Mouse (Mus musculus) limb, embryonic 11.5 days (tissue): ENCODE measurements around the gene Tmem198. TPM values are rescaled to one million over a fixed set of nuclear protein-coding genes. Genes with fewer than 3 reads are reported as not detected.

Source experiments
- ATAC-seq: fragments of 200-750 bp; cut with Nextera tagmentation; 2 replicates; pipeline ENCODE4 v1.8.0; 2017; ENCODE audit warnings: low read depth; ENCODE audit not compliant: insufficient number of reproducible peaks, low FRiP score, low TSS enrichment
- DNase-seq: peaks from one replicate; pipeline ENCODE4 v3.0.0-alpha.2; 2015; ENCODE audit warnings: low spot score
- H3K27ac ChIP-seq: fragments of 300-500 bp; sonication (generic); replicated peaks from 2 replicates; pipeline ENCODE4 v1.5.1; 2014; ENCODE audit warnings: low read depth, mild to moderate bottlenecking, low read length
- H3K27me3 ChIP-seq: fragments of 300-500 bp; sonication (generic); 2 replicates; pipeline ENCODE4 v1.6.1; 2014; ENCODE audit warnings: mild to moderate bottlenecking, low read length, mixed read lengths; ENCODE audit not compliant: control insufficient read depth, insufficient read depth
- H3K36me3 ChIP-seq: fragments of 300-500 bp; sonication (generic); 2 replicates; pipeline ENCODE4 v1.6.1; 2014; ENCODE audit warnings: mild to moderate bottlenecking, low read length, moderate library complexity, mixed read lengths; ENCODE audit not compliant: control insufficient read depth, insufficient read depth
- H3K4me1 ChIP-seq: fragments of 300-500 bp; sonication (generic); 2 replicates; pipeline ENCODE4 v1.6.1; 2014; ENCODE audit warnings: low read length, mixed read lengths; ENCODE audit not compliant: control insufficient read depth, insufficient read depth
- H3K4me2 ChIP-seq: fragments of 300-500 bp; sonication (generic); 2 replicates; pipeline ENCODE4 v1.6.1; 2014; ENCODE audit warnings: low read depth, mild to moderate bottlenecking, moderate library complexity; ENCODE audit not compliant: severe bottlenecking
- H3K4me3 ChIP-seq: fragments of 300-500 bp; sonication (generic); 2 replicates; pipeline ENCODE4 v1.5.1; 2014; ENCODE audit warnings: low read depth, low read length
- H3K9ac ChIP-seq: fragments of 300-500 bp; sonication (generic); 2 replicates; pipeline ENCODE4 v1.6.1; 2014; ENCODE audit warnings: mild to moderate bottlenecking, low read length
- H3K9me3 ChIP-seq: fragments of 300-500 bp; sonication (generic); 2 replicates; pipeline ENCODE4 v1.6.1; 2016; ENCODE audit warnings: low read length; ENCODE audit not compliant: control insufficient read depth
- WGBS: fragments of 180-500 bp; shearing (Covaris S2); extraction: QIAGEN DNeasy Blood & Tissue Kit; methylation state at CpG from one replicate; pipeline ENCODE4 v1.1.7; 2014; 5-methylcytosine and 5-hydroxymethylcytosine counted together
- polyA plus RNA-seq: library from polyadenylated mRNA; unstranded; fragments of >200 nt; fragmentation: Nextera tagmentation; extraction: Ambion mirVana; gene quantifications from 2 replicates; pipeline ENCODE4 v1.2.1, GENCODE M21; 2014

Tmem198 gene
- polyA plus RNA-seq, 1 experiment from 2014 or later = 0.17 TPM

DNA sequence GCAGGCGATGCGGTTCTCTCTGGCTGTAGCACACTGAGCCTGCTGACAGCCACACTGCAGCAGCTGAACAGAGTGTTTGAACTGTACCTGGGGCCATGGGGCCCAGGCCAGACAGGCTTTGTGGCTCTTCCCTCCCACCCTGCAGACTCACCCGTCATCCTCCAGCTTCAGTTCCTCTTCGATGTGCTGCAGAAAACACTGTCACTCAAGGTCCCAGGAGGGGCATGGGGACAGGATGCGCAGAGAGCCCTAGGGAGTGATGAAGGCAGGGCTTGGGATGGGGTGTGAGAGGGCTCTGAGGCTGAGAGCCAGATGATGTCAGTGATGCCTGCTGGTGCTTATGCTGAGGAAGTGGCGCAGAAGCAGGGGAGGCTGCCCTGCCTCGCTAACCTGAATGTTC is 45.3 kb downstream of the Tmem198 start:
- H3K9ac ChIP-seq = no peak overlapping the region
- no peak overlapping the region for H3K27ac ChIP-seq
- no peak overlapping the region for H3K4me3 ChIP-seq
- WGBS = 93% methylated on average over 7 of the region's 7 CpGs
- ATAC-seq = no peak
- no peaks in the 10 kb centered on the region for H3K27me3 ChIP-seq
- DNase-seq = no peak
- H3K9me3 ChIP-seq = no peaks in the 10 kb centered on the region; the same call in 1 of the 2 replicates
- peaks cover 6% of the 10 kb centered on the region for H3K36me3 ChIP-seq
- no peak overlapping the region for H3K4me2 ChIP-seq
- H3K4me1 ChIP-seq = no peaks in the 10 kb centered on the region

GRCm38 (mm10) chr1:75530546-75530945 is 51.2 kb downstream of the Tmem198 start:
- ATAC-seq = no peak
- Histone ChIP-seq H3K4me1 (no peaks in the 10 kb centered on the region), H3K4me2 (no peak overlapping the region), H3K27ac (no peak overlapping the region), H3K9ac (no peak overlapping the region), H3K4me3 (no peak overlapping the region), H3K36me3 (peaks cover 6% of the 10 kb centered on the region), H3K9me3 (no peaks in the 10 kb centered on the region), H3K27me3 (no peaks in the 10 kb centered on the region)
- no peak for DNase-seq
- WGBS = 83% methylated on average over 4 of the region's 4 CpGs

DNA sequence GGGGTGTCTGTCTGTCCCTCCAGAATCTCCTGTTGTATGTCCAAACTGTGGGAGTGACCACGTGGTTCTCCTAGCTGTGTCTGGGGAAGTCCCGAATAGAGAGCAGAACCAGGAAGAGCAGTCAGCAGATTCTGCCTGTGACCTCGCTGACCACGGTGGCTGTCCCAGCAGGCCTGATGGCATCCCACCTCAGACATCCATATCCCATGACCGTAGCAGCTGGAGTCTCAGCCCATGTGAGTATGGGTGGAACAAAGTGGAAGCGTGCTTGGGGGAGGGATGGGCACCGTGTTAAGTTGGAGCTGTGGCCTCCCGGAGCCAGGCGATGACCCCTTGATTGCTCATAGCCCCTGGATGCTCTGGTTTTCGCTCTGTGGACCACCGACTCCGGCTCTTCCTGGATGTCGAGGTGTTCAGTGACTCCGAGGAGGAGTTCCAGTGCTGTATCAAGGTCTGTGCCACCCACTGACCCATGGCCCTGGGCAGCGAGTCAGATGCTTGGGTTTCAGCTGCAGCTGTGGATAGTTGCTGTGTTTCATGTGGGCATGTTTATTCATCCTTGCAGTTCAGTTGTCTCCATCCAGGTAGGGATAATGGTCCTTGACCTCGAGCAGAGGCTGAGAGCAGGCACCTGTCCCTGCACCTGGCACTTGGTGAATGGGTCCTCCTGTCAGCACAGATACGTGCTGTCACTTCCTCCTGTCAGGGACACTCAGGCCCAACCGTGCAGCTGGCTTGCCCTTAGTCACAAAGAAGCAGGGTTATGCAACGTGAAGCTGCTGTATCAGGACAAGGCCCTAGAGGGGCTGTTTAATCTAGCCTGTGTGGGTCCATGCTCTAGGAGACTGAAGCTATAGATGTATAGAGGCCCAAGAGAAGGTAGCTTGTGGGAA is 53.2 kb downstream of the Tmem198 start:
- no peaks in the 10 kb centered on the region for H3K4me1 ChIP-seq
- peaks cover 2% of the 10 kb centered on the region; the same call in 1 of the 2 replicates for H3K36me3 ChIP-seq
- H3K4me2 ChIP-seq = no peak overlapping the region
- no peaks in the 10 kb centered on the region for H3K27me3 ChIP-seq
- H3K9ac ChIP-seq = no peak overlapping the region
- no peaks in the 10 kb centered on the region for H3K9me3 ChIP-seq
- H3K27ac ChIP-seq = no peak overlapping the region
- WGBS = 89% methylated on average over 19 of the region's 19 CpGs
- DNase-seq = no peak
- no peak overlapping the region for H3K4me3 ChIP-seq
- ATAC-seq = no peak

GRCm38 (mm10) chr1:75533325-75534252 is 54.3 kb downstream of the Tmem198 start:
- no peak for ATAC-seq
- Histone ChIP-seq H3K4me3 (no peak overlapping the region), H3K27me3 (no peaks in the 10 kb centered on the region), H3K27ac (no peak overlapping the region), H3K36me3 (peaks cover 2% of the 10 kb centered on the region; the same call in 1 of the 2 replicates), H3K4me2 (no peak overlapping the region), H3K9ac (no peak overlapping the region), H3K4me1 (no peaks in the 10 kb centered on the region), H3K9me3 (no peaks in the 10 kb centered on the region)
- 87% methylated on average over 19 of the region's 19 CpGs for WGBS
- no peak for DNase-seq

Other genes starting within 250 kb of the Tmem198 start
- gene A630095N17Rik, start 247.4 kb upstream of the Tmem198 start, polyA plus RNA-seq = not detected in 2 replicates
- gene Dnajb2, start 243.1 kb upstream of the Tmem198 start, polyA plus RNA-seq = 16.9 and 17.6 TPM in 2 replicates
- gene Ptprn, start 215.0 kb upstream of the Tmem198 start, polyA plus RNA-seq = 0.16 and 0.17 TPM in 2 replicates
- gene Resp18, start 201.1 kb upstream of the Tmem198 start, polyA plus RNA-seq = not detected in 2 replicates
- 112 TPM in 2 replicates for gene Dnpep, start 161.5 kb upstream of the Tmem198 start, polyA plus RNA-seq
- gene Des, start 119.2 kb upstream of the Tmem198 start, polyA plus RNA-seq = 5.0 and 5.3 TPM in 2 replicates
- gene Speg, start 104.2 kb upstream of the Tmem198 start, polyA plus RNA-seq = 32.9 and 33.6 TPM in 2 replicates
- gene Gmppa, start 43.6 kb upstream of the Tmem198 start, polyA plus RNA-seq = 44.9 and 49.9 TPM in 2 replicates
- gene Asic4, start 29.1 kb upstream of the Tmem198 start, polyA plus RNA-seq = 0.07 and 0.13 TPM in 2 replicates
- gene Chpf, start 225 bp upstream of the Tmem198 start, polyA plus RNA-seq = 14.2 and 16.1 TPM in 2 replicates
- gene Obsl1, start 26.9 kb downstream of the Tmem198 start, polyA plus RNA-seq = 67.4 and 72.5 TPM in 2 replicates
- gene Inha, start 27.5 kb downstream of the Tmem198 start, polyA plus RNA-seq = 1.3 and 2.3 TPM in 2 replicates
- gene Stk11ip, start 42.0 kb downstream of the Tmem198 start, polyA plus RNA-seq = 20.5 and 21.9 TPM in 2 replicates
- gene Slc4a3, start 66.7 kb downstream of the Tmem198 start, polyA plus RNA-seq = 9.3 and 12.3 TPM in 2 replicates